Mouse (Mus musculus): Measurements from ENCODE around the gene Ntrk2.

Ntrk2 gene

GRCm38 (mm10) chr13:59145677-59146555, 339.5 kb downstream of the Ntrk2 start:
- no peak for TF ChIP-seq CTCF (conservative IDR thresholded peaks at IDR 0.05; ENCODE audit: low read length)
- no peak for TF ChIP-seq POU5F1 (IDR thresholded peaks at IDR 0.05; ENCODE audit: borderline replicate concordance, low read length)
- no peak for TF ChIP-seq NANOG (IDR thresholded peaks at IDR 0.05; ENCODE audit: borderline replicate concordance, low read length)
- H3K4me3 ChIP-seq (replicated peaks; ENCODE audit: low read length), result no peak overlapping the region
- 0 out of 2 replicates have a peak, but pooled peaks cover 7% of the 10 kb centered on the region for H3K27me3 ChIP-seq (ENCODE audit: insufficient read depth, low read length)
- peaks cover 6% of the 10 kb centered on the region; the same call in 1 of the 2 replicates for H3K4me1 ChIP-seq (replicated peaks; ENCODE audit: low read depth, low read length)
- no peaks in the 10 kb centered on the region for H3K9me3 ChIP-seq (ENCODE audit: low read length)
- no peaks in the 10 kb centered on the region for H3K36me3 ChIP-seq (ENCODE audit: insufficient read depth, low read length)

GRCm38 (mm10) chr13:59146616-59147015, 340.2 kb downstream of the Ntrk2 start:
- H3K27me3 ChIP-seq (ENCODE audit: insufficient read depth, low read length), result 0 out of 2 replicates have a peak, but pooled peaks cover 7% of the 10 kb centered on the region
- peaks cover 6% of the 10 kb centered on the region; the same call in 1 of the 2 replicates for H3K4me1 ChIP-seq (replicated peaks; ENCODE audit: low read depth, low read length)
- TF ChIP-seq CTCF (conservative IDR thresholded peaks at IDR 0.05; ENCODE audit: low read length), result no peak
- no peak for TF ChIP-seq NANOG (IDR thresholded peaks at IDR 0.05; ENCODE audit: borderline replicate concordance, low read length)
- TF ChIP-seq POU5F1 (IDR thresholded peaks at IDR 0.05; ENCODE audit: borderline replicate concordance, low read length), result no peak
- H3K36me3 ChIP-seq (ENCODE audit: insufficient read depth, low read length), result no peaks in the 10 kb centered on the region
- no peaks in the 10 kb centered on the region for H3K9me3 ChIP-seq (ENCODE audit: low read length)
- H3K4me3 ChIP-seq (replicated peaks; ENCODE audit: low read length), result no peak overlapping the region

GRCm38 (mm10) chr13:59147976-59148375, 341.6 kb downstream of the Ntrk2 start:
- H3K27me3 ChIP-seq (ENCODE audit: insufficient read depth, low read length), result 0 out of 2 replicates have a peak, but pooled peaks cover 7% of the 10 kb centered on the region
- H3K9me3 ChIP-seq (ENCODE audit: low read length), result no peaks in the 10 kb centered on the region
- H3K4me3 ChIP-seq (replicated peaks; ENCODE audit: low read length), result no peak overlapping the region
- no peaks in the 10 kb centered on the region for H3K36me3 ChIP-seq (ENCODE audit: insufficient read depth, low read length)
- TF ChIP-seq CTCF (conservative IDR thresholded peaks at IDR 0.05; ENCODE audit: low read length), result no peak
- no peak for TF ChIP-seq POU5F1 (IDR thresholded peaks at IDR 0.05; ENCODE audit: borderline replicate concordance, low read length)
- no peak for TF ChIP-seq NANOG (IDR thresholded peaks at IDR 0.05; ENCODE audit: borderline replicate concordance, low read length)
- peaks cover 6% of the 10 kb centered on the region; the same call in 1 of the 2 replicates for H3K4me1 ChIP-seq (replicated peaks; ENCODE audit: low read depth, low read length)

- Histone ChIP-seq H3K27me3 (ENCODE audit: insufficient read depth, low read length) (0 out of 2 replicates have a peak, but pooled peaks cover 7% of the 10 kb centered on the region), H3K4me1 (replicated peaks; ENCODE audit: low read depth, low read length) (peaks cover 6% of the 10 kb centered on the region; the same call in 1 of the 2 replicates), H3K36me3 (ENCODE audit: insufficient read depth, low read length) (no peaks in the 10 kb centered on the region), H3K9me3 (ENCODE audit: low read length) (no peaks in the 10 kb centered on the region), H3K4me3 (replicated peaks; ENCODE audit: low read length) (no peak overlapping the region)
- TF ChIP-seq POU5F1 (IDR thresholded peaks at IDR 0.05; ENCODE audit: borderline replicate concordance, low read length) (no peak), NANOG (IDR thresholded peaks at IDR 0.05; ENCODE audit: borderline replicate concordance, low read length) (no peak), CTCF (conservative IDR thresholded peaks at IDR 0.05; ENCODE audit: low read length) (no peak)
These were observed 342.4 kb downstream of the Ntrk2 start for GRCm38 (mm10) chr13:59148793-59149192.

GRCm38 (mm10) chr13:59164015-59164414, 357.6 kb downstream of the Ntrk2 start:
- Histone ChIP-seq H3K27me3 (ENCODE audit: insufficient read depth, low read length) (no peaks in the 10 kb centered on the region), H3K36me3 (ENCODE audit: insufficient read depth, low read length) (no peaks in the 10 kb centered on the region), H3K4me3 (replicated peaks; ENCODE audit: low read length) (no peak overlapping the region), H3K9me3 (ENCODE audit: low read length) (no peaks in the 10 kb centered on the region), H3K4me1 (replicated peaks; ENCODE audit: low read depth, low read length) (no peaks in the 10 kb centered on the region)
- no peak for TF ChIP-seq POU5F1 (IDR thresholded peaks at IDR 0.05; ENCODE audit: borderline replicate concordance, low read length)

GRCm38 (mm10) chr13:59173840-59174239, 367.5 kb downstream of the Ntrk2 start:
- no peaks in the 10 kb centered on the region for H3K4me1 ChIP-seq (replicated peaks; ENCODE audit: low read depth, low read length)
- TF ChIP-seq CTCF (conservative IDR thresholded peaks at IDR 0.05; ENCODE audit: low read length), result no peak
- TF ChIP-seq POU5F1 (IDR thresholded peaks at IDR 0.05; ENCODE audit: borderline replicate concordance, low read length), result no peak
- TF ChIP-seq NANOG (IDR thresholded peaks at IDR 0.05; ENCODE audit: borderline replicate concordance, low read length), result no peak
- H3K27me3 ChIP-seq (ENCODE audit: insufficient read depth, low read length), result no peaks in the 10 kb centered on the region
- no peak overlapping the region for H3K4me3 ChIP-seq (replicated peaks; ENCODE audit: low read length)
- H3K36me3 ChIP-seq (ENCODE audit: insufficient read depth, low read length), result no peaks in the 10 kb centered on the region
- no peaks in the 10 kb centered on the region for H3K9me3 ChIP-seq (ENCODE audit: low read length)

GRCm38 (mm10) chr13:59176021-59176420, 369.7 kb downstream of the Ntrk2 start:
- no peaks in the 10 kb centered on the region for H3K9me3 ChIP-seq (ENCODE audit: low read length)
- no peaks in the 10 kb centered on the region for H3K27me3 ChIP-seq (ENCODE audit: insufficient read depth, low read length)
- H3K4me1 ChIP-seq (replicated peaks; ENCODE audit: low read depth, low read length), result no peaks in the 10 kb centered on the region
- H3K4me3 ChIP-seq (replicated peaks; ENCODE audit: low read length), result no peak overlapping the region
- TF ChIP-seq POU5F1 (IDR thresholded peaks at IDR 0.05; ENCODE audit: borderline replicate concordance, low read length), result no peak
- TF ChIP-seq NANOG (IDR thresholded peaks at IDR 0.05; ENCODE audit: borderline replicate concordance, low read length), result no peak
- TF ChIP-seq CTCF (conservative IDR thresholded peaks at IDR 0.05; ENCODE audit: low read length), result no peak
- no peaks in the 10 kb centered on the region for H3K36me3 ChIP-seq (ENCODE audit: insufficient read depth, low read length)

- H3K36me3 ChIP-seq (ENCODE audit: insufficient read depth, low read length), result no peaks in the 10 kb centered on the region
- H3K27me3 ChIP-seq (ENCODE audit: insufficient read depth, low read length), result no peaks in the 10 kb centered on the region
- no peaks in the 10 kb centered on the region for H3K4me1 ChIP-seq (replicated peaks; ENCODE audit: low read depth, low read length)
- H3K9me3 ChIP-seq (ENCODE audit: low read length), result no peaks in the 10 kb centered on the region
- H3K4me3 ChIP-seq (replicated peaks; ENCODE audit: low read length), result no peak overlapping the region
- TF ChIP-seq CTCF (conservative IDR thresholded peaks at IDR 0.05; ENCODE audit: low read length), result no peak
- TF ChIP-seq NANOG (IDR thresholded peaks at IDR 0.05; ENCODE audit: borderline replicate concordance, low read length), result no peak
- TF ChIP-seq POU5F1 (IDR thresholded peaks at IDR 0.05; ENCODE audit: borderline replicate concordance, low read length), result no peak
These were observed 370.1 kb downstream of the Ntrk2 start for GRCm38 (mm10) chr13:59176485-59176884.

Data from E14TG2a.4 (cell line).